Mouse (Mus musculus): ENCODE measurements around the gene Comt. TPM values are rescaled to one million over a fixed set of nuclear protein-coding genes. Genes with fewer than 3 reads are reported as not detected.
A peak's percentile ranks its signal among the peaks of the same experiment; 100 is the strongest.

The Comt gene
- polyA plus RNA-seq, 1 experiment from 2014 or later, result 128 TPM

- Histone ChIP-seq H3K27ac (ENCODE audit: low read length) (no peak overlapping the region), H3K36me3 (ENCODE audit: control insufficient read depth, insufficient read depth) (peaks cover 3% of the 10 kb centered on the region; the same call in 1 of the 2 replicates), H3K4me3 (ENCODE audit: low read length) (no peak overlapping the region), H3K4me1 (ENCODE audit: control insufficient read depth, insufficient read depth, low read length) (peaks cover 37% of the 10 kb centered on the region), H3K4me2 (ENCODE audit: low read depth, low read length) (no peak overlapping the region), H3K9ac (ENCODE audit: low read length) (no peak overlapping the region), H3K27me3 (ENCODE audit: control insufficient read depth, insufficient read depth, low read length) (no peaks in the 10 kb centered on the region), H3K9me3 (replicated peaks; ENCODE audit: control insufficient read depth, low read length) (no peaks in the 10 kb centered on the region)
- 83% methylated on average over 5 of the region's 5 CpGs for WGBS
- ATAC-seq (replicated peaks; ENCODE audit: extremely low read depth, insufficient read depth, low FRiP score), result no peak
These were observed 1.4 kb upstream of the Comt start for GRCm38 (mm10) chr16:18428011-18428515.

DNA sequence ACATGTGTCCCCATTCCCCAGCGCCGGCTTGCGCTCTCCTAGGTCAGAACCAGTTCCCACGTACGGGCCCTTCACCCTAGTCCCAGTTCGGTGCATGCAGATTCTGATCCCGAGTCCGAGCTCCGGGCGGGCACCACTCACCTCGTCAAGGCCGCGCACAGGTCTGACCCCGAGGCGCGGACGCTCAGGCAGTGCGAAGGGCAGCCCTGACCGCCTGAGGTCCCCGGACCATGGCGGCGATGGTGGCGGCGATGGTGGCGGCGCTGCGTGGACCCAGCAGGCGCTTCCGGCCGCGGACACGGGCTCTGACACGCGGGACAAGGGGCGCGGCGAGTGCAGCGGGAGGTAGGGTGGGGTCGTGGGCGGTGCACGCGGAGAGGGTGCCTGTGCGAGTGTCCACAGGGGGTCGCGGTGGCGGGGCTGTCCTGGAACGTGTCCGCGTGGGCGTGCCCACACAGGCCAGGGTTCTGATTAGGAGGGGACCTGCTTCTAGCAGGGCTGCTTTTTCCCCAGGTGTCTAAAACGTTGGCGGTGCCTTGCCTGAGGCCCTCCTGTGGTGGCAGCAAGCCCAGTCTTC is 349 bp downstream of the Comt start, which contains the start of gene Txnrd2:
TSS of gene Txnrd2 (plus strand) at position 170 of the 577 bp plus-strand sequence.
- under 1% methylated on average over 52 of the region's 52 CpGs for WGBS
- peaks cover 37% of the 10 kb centered on the region for H3K4me1 ChIP-seq (ENCODE audit: control insufficient read depth, insufficient read depth, low read length)
- H3K9me3 ChIP-seq (replicated peaks; ENCODE audit: control insufficient read depth, low read length), result no peaks in the 10 kb centered on the region
- H3K4me2 ChIP-seq (ENCODE audit: low read depth, low read length), result peak within 1 kb of the TSS; percentile 96
- H3K27me3 ChIP-seq (ENCODE audit: control insufficient read depth, insufficient read depth, low read length), result no peaks in the 10 kb centered on the region
- H3K9ac ChIP-seq (ENCODE audit: low read length), result peak within 1 kb of the TSS; percentile 85
- peak; percentile 78 for ATAC-seq (replicated peaks; ENCODE audit: extremely low read depth, insufficient read depth, low FRiP score)
- peak within 1 kb of the TSS; percentile 81 for H3K27ac ChIP-seq (ENCODE audit: low read length)
- peak within 1 kb of the TSS; percentile 78 for H3K4me3 ChIP-seq (ENCODE audit: low read length)
- peaks cover 13% of the 10 kb centered on the region for H3K36me3 ChIP-seq (ENCODE audit: control insufficient read depth, insufficient read depth)

- WGBS, result 15% methylated on average over 10 of the region's 10 CpGs
- Histone ChIP-seq H3K27me3 (ENCODE audit: control insufficient read depth, insufficient read depth, low read length) (no peaks in the 10 kb centered on the region), H3K4me3 (ENCODE audit: low read length) (peak overlapping the region; percentile 78), H3K4me1 (ENCODE audit: control insufficient read depth, insufficient read depth, low read length) (peaks cover 37% of the 10 kb centered on the region), H3K27ac (ENCODE audit: low read length) (peak overlapping the region; percentile 81), H3K9ac (ENCODE audit: low read length) (peak overlapping the region; percentile 85), H3K4me2 (ENCODE audit: low read depth, low read length) (peak overlapping the region; percentile 96), H3K9me3 (replicated peaks; ENCODE audit: control insufficient read depth, low read length) (no peaks in the 10 kb centered on the region), H3K36me3 (ENCODE audit: control insufficient read depth, insufficient read depth) (peaks cover 13% of the 10 kb centered on the region)
- ATAC-seq (replicated peaks; ENCODE audit: extremely low read depth, insufficient read depth, low FRiP score), result peak; percentile 24
These were observed 1.0 kb downstream of the Comt start for GRCm38 (mm10) chr16:18425475-18426214.

DNA sequence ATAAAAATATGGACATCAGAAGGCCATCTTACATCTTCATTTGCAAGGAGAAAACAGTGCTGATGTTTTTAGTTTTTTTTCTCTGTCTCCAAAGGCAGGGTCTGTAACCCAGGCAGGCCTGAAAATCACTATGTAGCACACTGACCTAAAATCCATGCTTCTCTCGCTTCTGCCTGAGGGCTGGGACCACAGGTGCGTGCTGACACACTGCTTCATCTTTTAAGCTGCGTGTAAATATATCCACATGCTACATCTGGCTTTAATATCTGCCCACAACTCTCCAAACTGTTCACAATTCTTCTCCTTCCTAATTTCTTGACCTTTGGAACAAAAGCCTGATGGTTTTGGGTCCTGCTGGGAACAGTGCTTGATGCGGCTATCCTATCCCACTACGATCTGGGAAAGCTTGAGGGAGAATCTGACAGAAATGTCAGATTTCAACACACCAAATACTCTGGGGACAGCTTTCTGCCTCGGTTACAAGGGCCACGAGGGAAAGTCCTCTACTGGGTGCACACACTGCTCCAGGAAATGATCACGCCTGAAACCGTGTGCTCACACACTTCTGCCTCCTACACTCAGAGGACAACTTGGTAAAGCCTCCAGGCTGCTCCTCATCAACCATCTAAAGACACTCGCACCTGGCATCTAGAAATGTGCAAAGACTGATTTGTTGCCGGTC is 2.1 kb downstream of the Comt start:
- Histone ChIP-seq H3K9ac (ENCODE audit: low read length) (peak overlapping the region; percentile 54), H3K4me1 (ENCODE audit: control insufficient read depth, insufficient read depth, low read length) (peaks cover 37% of the 10 kb centered on the region), H3K36me3 (ENCODE audit: control insufficient read depth, insufficient read depth) (peaks cover 13% of the 10 kb centered on the region), H3K9me3 (replicated peaks; ENCODE audit: control insufficient read depth, low read length) (no peaks in the 10 kb centered on the region), H3K27ac (ENCODE audit: low read length) (peak overlapping the region; percentile 65; the same call in 1 of the 2 replicates), H3K4me3 (ENCODE audit: low read length) (peak overlapping the region; percentile 1; the same call in 1 of the 2 replicates), H3K27me3 (ENCODE audit: control insufficient read depth, insufficient read depth, low read length) (no peaks in the 10 kb centered on the region), H3K4me2 (ENCODE audit: low read depth, low read length) (peak overlapping the region; percentile 96)
- ATAC-seq (replicated peaks; ENCODE audit: extremely low read depth, insufficient read depth, low FRiP score), result no peak
- WGBS, result 65% methylated on average over 11 of the region's 11 CpGs

GRCm38 (mm10) chr16:18423915-18424265 is 2.8 kb downstream of the Comt start:
- no peak for ATAC-seq (replicated peaks; ENCODE audit: extremely low read depth, insufficient read depth, low FRiP score)
- Histone ChIP-seq H3K36me3 (ENCODE audit: control insufficient read depth, insufficient read depth) (peaks cover 13% of the 10 kb centered on the region), H3K9ac (ENCODE audit: low read length) (no peak overlapping the region), H3K4me1 (ENCODE audit: control insufficient read depth, insufficient read depth, low read length) (peaks cover 33% of the 10 kb centered on the region), H3K4me2 (ENCODE audit: low read depth, low read length) (peak overlapping the region; percentile 96), H3K27ac (ENCODE audit: low read length) (peak overlapping the region; percentile 65), H3K27me3 (ENCODE audit: control insufficient read depth, insufficient read depth, low read length) (no peaks in the 10 kb centered on the region), H3K9me3 (replicated peaks; ENCODE audit: control insufficient read depth, low read length) (no peaks in the 10 kb centered on the region), H3K4me3 (ENCODE audit: low read length) (0 out of 2 replicates have a peak overlapping the region, but pooled peaks have one; percentile 1)
- WGBS, result 80% methylated on average over 5 of the region's 5 CpGs

GRCm38 (mm10) chr16:18423203-18423914 is 3.3 kb downstream of the Comt start:
- H3K9me3 ChIP-seq (replicated peaks; ENCODE audit: control insufficient read depth, low read length), result no peaks in the 10 kb centered on the region
- H3K36me3 ChIP-seq (ENCODE audit: control insufficient read depth, insufficient read depth), result peaks cover 13% of the 10 kb centered on the region
- H3K27ac ChIP-seq (ENCODE audit: low read length), result 0 out of 2 replicates have a peak overlapping the region, but pooled peaks have one; percentile 4
- H3K9ac ChIP-seq (ENCODE audit: low read length), result no peak overlapping the region
- no peak for ATAC-seq (replicated peaks; ENCODE audit: extremely low read depth, insufficient read depth, low FRiP score)
- WGBS, result 78% methylated on average over 7 of the region's 7 CpGs
- H3K4me2 ChIP-seq (ENCODE audit: low read depth, low read length), result no peak overlapping the region; the same call in 1 of the 2 replicates
- no peak overlapping the region for H3K4me3 ChIP-seq (ENCODE audit: low read length)
- H3K4me1 ChIP-seq (ENCODE audit: control insufficient read depth, insufficient read depth, low read length), result peaks cover 29% of the 10 kb centered on the region
- no peaks in the 10 kb centered on the region for H3K27me3 ChIP-seq (ENCODE audit: control insufficient read depth, insufficient read depth, low read length)

- Histone ChIP-seq H3K9ac (ENCODE audit: low read length) (no peak overlapping the region), H3K36me3 (ENCODE audit: control insufficient read depth, insufficient read depth) (peaks cover 13% of the 10 kb centered on the region), H3K27me3 (ENCODE audit: control insufficient read depth, insufficient read depth, low read length) (no peaks in the 10 kb centered on the region), H3K27ac (ENCODE audit: low read length) (no peak overlapping the region), H3K9me3 (replicated peaks; ENCODE audit: control insufficient read depth, low read length) (no peaks in the 10 kb centered on the region), H3K4me1 (ENCODE audit: control insufficient read depth, insufficient read depth, low read length) (peaks cover 33% of the 10 kb centered on the region), H3K4me2 (ENCODE audit: low read depth, low read length) (no peak overlapping the region), H3K4me3 (ENCODE audit: low read length) (no peak overlapping the region)
- ATAC-seq (replicated peaks; ENCODE audit: extremely low read depth, insufficient read depth, low FRiP score), result no peak
- 85% methylated on average over 3 of the region's 3 CpGs for WGBS
These were observed 6.1 kb downstream of the Comt start for GRCm38 (mm10) chr16:18420571-18420970.

DNA sequence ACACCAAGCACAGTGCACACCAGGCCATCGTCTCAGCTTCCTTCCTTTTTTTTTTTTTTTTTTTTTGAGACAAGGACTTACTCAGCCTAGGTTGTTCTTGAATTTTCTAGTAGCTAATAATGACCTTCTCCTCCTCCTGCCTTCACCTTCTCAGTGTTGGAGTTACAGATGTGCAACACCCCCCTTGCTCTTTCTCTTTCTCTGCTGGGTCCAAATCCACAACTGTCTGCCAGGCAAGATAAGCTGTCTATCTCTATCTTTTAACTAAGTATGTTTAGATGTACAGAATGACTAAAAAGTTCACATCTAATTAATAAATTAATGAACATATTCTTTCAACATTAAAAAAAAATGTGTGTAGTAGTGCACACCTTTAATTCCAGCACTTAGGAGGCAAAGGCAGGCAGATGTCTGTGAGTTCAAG is 7.0 kb downstream of the Comt start:
- Histone ChIP-seq H3K27ac (ENCODE audit: low read length) (no peak overlapping the region), H3K27me3 (ENCODE audit: control insufficient read depth, insufficient read depth, low read length) (no peaks in the 10 kb centered on the region), H3K9ac (ENCODE audit: low read length) (no peak overlapping the region), H3K4me1 (ENCODE audit: control insufficient read depth, insufficient read depth, low read length) (peaks cover 24% of the 10 kb centered on the region), H3K9me3 (replicated peaks; ENCODE audit: control insufficient read depth, low read length) (no peaks in the 10 kb centered on the region), H3K4me3 (ENCODE audit: low read length) (no peak overlapping the region), H3K36me3 (ENCODE audit: control insufficient read depth, insufficient read depth) (peaks cover 13% of the 10 kb centered on the region), H3K4me2 (ENCODE audit: low read depth, low read length) (no peak overlapping the region)
- WGBS, result 63% methylated on average over 1 of the region's 1 CpGs
- ATAC-seq (replicated peaks; ENCODE audit: extremely low read depth, insufficient read depth, low FRiP score), result no peak

Data from heart, embryonic 16.5 days (tissue).